Mouse (Mus musculus) hindbrain, embryonic 15.5 days (tissue): ENCODE measurements around the gene Trpm8. TPM values are rescaled to one million over a fixed set of nuclear protein-coding genes. Genes with fewer than 3 reads are reported as not detected.

Source experiments
- ATAC-seq: fragments of 200-750 bp; cut with Nextera tagmentation; 2 replicates; pipeline ENCODE4 v1.8.0; 2017; ENCODE audit warnings: low read depth, moderate number of reproducible peaks, moderate TSS enrichment; ENCODE audit not compliant: low FRiP score
- H3K27ac ChIP-seq: fragments of 300-500 bp; sonication (generic); replicated peaks from 2 replicates; pipeline ENCODE4 v1.5.1; 2015; ENCODE audit warnings: mild to moderate bottlenecking, inconsistent platforms
- H3K27me3 ChIP-seq: fragments of 300-500 bp; sonication (generic); 2 replicates; pipeline ENCODE4 v1.6.1; 2015; ENCODE audit warnings: control low read depth, inconsistent platforms
- H3K36me3 ChIP-seq: fragments of 300-500 bp; sonication (generic); 2 replicates; pipeline ENCODE4 v1.6.1; 2015; ENCODE audit warnings: control low read depth, inconsistent platforms
- H3K4me1 ChIP-seq: fragments of 300-500 bp; sonication (generic); replicated peaks from 2 replicates; pipeline ENCODE4 v1.6.1; 2015; ENCODE audit warnings: control low read depth, inconsistent platforms
- H3K4me2 ChIP-seq: fragments of 300-500 bp; sonication (generic); 2 replicates; pipeline ENCODE4 v1.6.1; 2015; ENCODE audit warnings: moderate library complexity, mild to moderate bottlenecking, inconsistent platforms
- H3K4me3 ChIP-seq: fragments of 300-500 bp; sonication (generic); 2 replicates; pipeline ENCODE4 v1.5.1; 2015; ENCODE audit warnings: mild to moderate bottlenecking, inconsistent platforms
- H3K9ac ChIP-seq: fragments of 300-500 bp; sonication (generic); 2 replicates; pipeline ENCODE4 v1.6.1; 2015; ENCODE audit warnings: inconsistent platforms
- H3K9me3 ChIP-seq: fragments of 300-500 bp; sonication (generic); 2 replicates; pipeline ENCODE4 v1.6.1; 2016; ENCODE audit warnings: control low read depth, inconsistent platforms
- WGBS: fragments of 180-500 bp; shearing (Covaris S2); methylation state at CpG from one replicate; pipeline ENCODE4 v1.1.7; 2015; 5-methylcytosine and 5-hydroxymethylcytosine counted together
- polyA plus RNA-seq: library from polyadenylated mRNA; unstranded; fragments of >200 nt; fragmentation: Nextera tagmentation; extraction: Ambion mirVana; gene quantifications from 2 replicates; pipeline ENCODE4 v1.2.1, GENCODE M21; 2015

Gene Trpm8
- polyA plus RNA-seq, 1 experiment from 2014 or later = 0.06 TPM

- H3K27me3 ChIP-seq = no peaks in the 10 kb centered on the region
- peaks cover 35% of the 10 kb centered on the region for H3K9me3 ChIP-seq
- no peak for ATAC-seq
- H3K27ac ChIP-seq = no peak overlapping the region
- WGBS = 43% methylated on average over 4 of the region's 4 CpGs
- no peaks in the 10 kb centered on the region for H3K4me1 ChIP-seq
- no peak overlapping the region for H3K9ac ChIP-seq
- H3K36me3 ChIP-seq = no peaks in the 10 kb centered on the region
- no peak overlapping the region for H3K4me2 ChIP-seq
- no peak overlapping the region for H3K4me3 ChIP-seq
Measured at GRCm38 (mm10) chr1:88289917-88290316, 12.5 kb downstream of the Trpm8 start.

- Histone ChIP-seq H3K9me3 (peaks cover 33% of the 10 kb centered on the region), H3K27me3 (no peaks in the 10 kb centered on the region), H3K4me3 (no peak overlapping the region), H3K4me1 (no peaks in the 10 kb centered on the region), H3K9ac (no peak overlapping the region), H3K27ac (no peak overlapping the region), H3K36me3 (no peaks in the 10 kb centered on the region), H3K4me2 (no peak overlapping the region)
- 72% methylated on average over 1 of the region's 1 CpGs for WGBS
- no peak for ATAC-seq
Measured at GRCm38 (mm10) chr1:88290511-88290910, 13.1 kb downstream of the Trpm8 start.

GRCm38 (mm10) chr1:88291409-88292005 is 14.0 kb downstream of the Trpm8 start:
- peaks cover 40% of the 10 kb centered on the region for H3K9me3 ChIP-seq
- no peaks in the 10 kb centered on the region for H3K4me1 ChIP-seq
- no peak overlapping the region for H3K9ac ChIP-seq
- 63% methylated on average over 3 of the region's 3 CpGs for WGBS
- H3K36me3 ChIP-seq = no peaks in the 10 kb centered on the region
- no peak overlapping the region for H3K4me2 ChIP-seq
- H3K4me3 ChIP-seq = no peak overlapping the region
- no peaks in the 10 kb centered on the region for H3K27me3 ChIP-seq
- H3K27ac ChIP-seq = no peak overlapping the region
- ATAC-seq = no peak

GRCm38 (mm10) chr1:88292057-88292456 is 14.6 kb downstream of the Trpm8 start:
- no peak for ATAC-seq

GRCm38 (mm10) chr1:88294650-88295049 is 17.2 kb downstream of the Trpm8 start:
- Histone ChIP-seq H3K9ac (no peak overlapping the region), H3K36me3 (no peaks in the 10 kb centered on the region), H3K4me3 (no peak overlapping the region), H3K27ac (no peak overlapping the region), H3K27me3 (no peaks in the 10 kb centered on the region), H3K4me2 (no peak overlapping the region), H3K4me1 (no peaks in the 10 kb centered on the region), H3K9me3 (peaks cover 57% of the 10 kb centered on the region)
- no peak for ATAC-seq
- 14% methylated on average over 1 of the region's 1 CpGs for WGBS

More at GRCm38 (mm10) chr1:88292057-88292456, 14.6 kb downstream of the Trpm8 start:
- Histone ChIP-seq H3K4me2 (no peak overlapping the region), H3K27ac (no peak overlapping the region), H3K9me3 (peaks cover 44% of the 10 kb centered on the region), H3K27me3 (no peaks in the 10 kb centered on the region), H3K4me3 (no peak overlapping the region), H3K4me1 (no peaks in the 10 kb centered on the region), H3K36me3 (no peaks in the 10 kb centered on the region), H3K9ac (no peak overlapping the region)
- 55% methylated on average over 2 of the region's 2 CpGs for WGBS

- no peak overlapping the region for H3K4me2 ChIP-seq
- H3K27me3 ChIP-seq = no peaks in the 10 kb centered on the region
- H3K4me3 ChIP-seq = no peak overlapping the region
- H3K4me1 ChIP-seq = no peaks in the 10 kb centered on the region
- no peak overlapping the region for H3K27ac ChIP-seq
- 75% methylated on average over 4 of the region's 4 CpGs for WGBS
- peaks cover 64% of the 10 kb centered on the region for H3K9me3 ChIP-seq
- no peaks in the 10 kb centered on the region for H3K36me3 ChIP-seq
- no peak overlapping the region for H3K9ac ChIP-seq
- ATAC-seq = no peak; the same call in 1 of the 2 replicates
Measured at GRCm38 (mm10) chr1:88296171-88296920, 18.9 kb downstream of the Trpm8 start.

GRCm38 (mm10) chr1:88297480-88298258 is 20.2 kb downstream of the Trpm8 start:
- 68% methylated on average over 7 of the region's 7 CpGs for WGBS
- Histone ChIP-seq H3K27me3 (no peaks in the 10 kb centered on the region), H3K9me3 (peaks cover 68% of the 10 kb centered on the region), H3K27ac (no peak overlapping the region), H3K4me2 (no peak overlapping the region), H3K4me3 (no peak overlapping the region), H3K36me3 (no peaks in the 10 kb centered on the region), H3K4me1 (no peaks in the 10 kb centered on the region), H3K9ac (no peak overlapping the region)
- no peak for ATAC-seq

- Histone ChIP-seq H3K4me2 (no peak overlapping the region), H3K36me3 (no peaks in the 10 kb centered on the region), H3K27me3 (no peaks in the 10 kb centered on the region), H3K4me1 (no peaks in the 10 kb centered on the region), H3K9ac (no peak overlapping the region), H3K4me3 (no peak overlapping the region), H3K9me3 (peaks cover 75% of the 10 kb centered on the region), H3K27ac (no peak overlapping the region)
- no peak for ATAC-seq
- 65% methylated on average over 4 of the region's 4 CpGs for WGBS
Measured at GRCm38 (mm10) chr1:88298686-88299528, 21.4 kb downstream of the Trpm8 start.

GRCm38 (mm10) chr1:88299529-88299945 is 22.1 kb downstream of the Trpm8 start:
- no peak overlapping the region for H3K27ac ChIP-seq
- no peak overlapping the region for H3K4me3 ChIP-seq
- no peak overlapping the region for H3K9ac ChIP-seq
- no peak overlapping the region for H3K4me2 ChIP-seq
- H3K4me1 ChIP-seq = no peaks in the 10 kb centered on the region
- WGBS = 85% methylated on average over 2 of the region's 2 CpGs
- no peaks in the 10 kb centered on the region for H3K27me3 ChIP-seq
- H3K36me3 ChIP-seq = no peaks in the 10 kb centered on the region
- H3K9me3 ChIP-seq = peaks cover 78% of the 10 kb centered on the region
- ATAC-seq = no peak

GRCm38 (mm10) chr1:88300301-88301050 is 23.0 kb downstream of the Trpm8 start:
- Histone ChIP-seq H3K36me3 (no peaks in the 10 kb centered on the region), H3K4me2 (no peak overlapping the region), H3K27ac (no peak overlapping the region), H3K9ac (no peak overlapping the region), H3K4me1 (no peaks in the 10 kb centered on the region), H3K27me3 (no peaks in the 10 kb centered on the region), H3K4me3 (no peak overlapping the region), H3K9me3 (peaks cover 82% of the 10 kb centered on the region)
- ATAC-seq = peak; percentile 15; the same call in 1 of the 2 replicates
- 46% methylated on average over 5 of the region's 5 CpGs for WGBS
